Mouse (Mus musculus): ENCODE measurements around the gene Gm10912. TPM values are rescaled to one million over a fixed set of nuclear protein-coding genes. Genes with fewer than 3 reads are reported as not detected.

The Gm10912 gene
- 0.51 TPM in 1 of 2 replicates, not detected in the other for polyA plus RNA-seq (2012; ENCODE audit: low replicate concordance)

DNA sequence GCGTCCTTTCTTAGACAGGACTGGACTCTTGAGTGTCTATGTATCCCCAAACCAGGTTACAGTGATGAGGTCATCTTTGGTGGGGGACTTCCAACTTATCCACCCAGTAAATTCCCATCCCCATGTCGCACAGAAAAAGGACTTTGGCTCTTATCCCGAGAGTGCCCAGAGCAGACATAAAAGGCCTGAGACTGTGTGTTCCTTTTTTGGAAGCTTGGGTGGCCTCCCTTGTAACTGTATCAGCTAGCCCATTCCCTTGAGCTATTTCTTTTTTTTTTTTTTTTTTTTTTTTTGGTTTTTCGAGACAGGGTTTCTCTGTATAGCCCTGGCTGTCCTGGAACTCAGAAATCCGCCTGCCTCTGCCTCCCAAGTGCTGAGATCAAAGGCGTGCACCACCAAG lies at the start of gene Gm10912:
Gene Gm10912 (plus strand): TSS at position 301 of the 400 bp plus-strand sequence.

DNA sequence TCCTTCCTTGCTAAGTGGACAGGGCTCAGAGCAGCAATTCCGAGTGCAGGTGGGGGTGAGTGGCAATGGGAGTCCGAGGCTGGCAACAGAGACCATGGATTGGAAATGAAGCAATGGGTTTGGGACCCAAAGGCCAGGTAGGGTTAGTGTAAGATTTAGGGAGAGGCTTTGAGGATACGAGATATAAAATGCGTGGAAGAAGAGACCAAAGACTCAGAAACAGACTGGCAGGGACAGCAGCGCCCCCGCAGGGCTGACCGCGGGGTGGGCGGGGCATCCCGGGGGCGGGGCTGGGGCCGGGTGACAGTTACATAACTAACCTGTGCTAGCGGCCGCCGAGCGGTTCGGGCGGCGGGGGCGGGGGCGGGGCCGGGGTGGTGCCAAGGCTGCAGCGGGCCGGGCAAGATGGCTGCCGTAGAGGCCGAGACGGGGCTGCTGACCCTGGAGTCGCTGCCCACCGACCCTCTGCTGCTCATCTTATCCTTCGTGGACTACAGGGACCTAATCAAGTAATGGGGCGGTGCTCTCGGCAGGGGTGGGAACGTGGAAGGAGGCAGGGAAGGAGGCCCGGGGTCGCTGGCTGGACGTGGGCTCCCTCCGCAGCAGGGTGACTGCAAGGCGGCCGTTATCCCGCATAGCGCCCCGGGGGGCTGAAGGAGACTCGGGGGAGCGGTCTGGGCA lies 38.0 kb upstream of the Gm10912 start, which contains the start of gene Fbxo3:
Gene Fbxo3 (plus strand): TSS at position 264 of the 681 bp plus-strand sequence.

DNA sequence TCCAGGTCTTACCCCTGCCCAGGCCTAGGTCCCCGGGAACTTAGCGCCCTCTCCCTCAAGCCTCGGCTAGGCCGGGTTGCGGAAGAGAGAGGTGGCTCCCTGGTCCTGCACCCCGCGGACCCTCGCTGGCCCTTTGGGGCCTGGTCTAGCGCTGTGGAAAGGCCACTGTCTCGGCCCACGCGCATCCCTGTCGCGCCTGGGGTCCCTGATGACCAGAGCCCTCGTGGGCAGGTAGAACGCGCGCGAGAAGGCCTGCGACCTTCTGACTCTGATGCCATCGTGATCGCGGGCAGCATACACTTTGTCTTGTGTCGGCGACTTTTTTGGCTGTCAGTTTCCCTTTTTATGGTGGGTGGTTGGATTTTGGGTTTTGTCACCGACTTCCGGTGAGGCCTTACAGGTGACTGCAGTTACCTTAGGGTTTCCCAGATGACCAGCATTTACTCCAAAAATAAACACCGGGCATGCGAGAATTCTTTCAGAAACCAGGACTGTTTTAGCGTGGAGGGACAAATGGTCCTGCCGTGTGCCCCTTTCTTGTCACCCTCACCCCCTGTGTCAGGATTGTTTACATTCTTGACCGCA lies 37.4 kb upstream of the Gm10912 start, which contains the start of gene 4931422A03Rik:
Gene 4931422A03Rik (minus strand): TSS at position 223 of the 585 bp plus-strand sequence.

DNA sequence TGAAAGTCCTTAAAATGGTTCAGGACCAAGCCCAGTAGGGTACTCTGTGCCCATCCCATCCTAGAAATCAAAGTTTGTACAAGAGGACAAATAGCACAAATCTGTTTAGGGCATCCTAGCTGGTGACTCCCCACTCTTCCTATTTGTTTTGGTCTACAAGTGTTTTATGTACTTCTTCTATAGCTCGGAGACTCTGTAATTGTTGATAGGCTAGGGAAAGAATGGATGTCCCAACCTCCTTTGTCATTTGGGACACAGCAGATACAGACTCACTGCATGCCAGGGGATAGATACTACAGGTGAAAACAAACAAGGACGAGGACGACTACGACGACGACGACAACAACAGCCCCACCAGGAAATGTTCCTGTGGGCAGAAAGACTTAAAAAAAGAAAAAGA lies 2.8 kb downstream of the Gm10912 start, which contains the start of gene Gm10799:
Gene Gm10799 (minus strand): TSS at position 101 of the 400 bp plus-strand sequence.

DNA sequence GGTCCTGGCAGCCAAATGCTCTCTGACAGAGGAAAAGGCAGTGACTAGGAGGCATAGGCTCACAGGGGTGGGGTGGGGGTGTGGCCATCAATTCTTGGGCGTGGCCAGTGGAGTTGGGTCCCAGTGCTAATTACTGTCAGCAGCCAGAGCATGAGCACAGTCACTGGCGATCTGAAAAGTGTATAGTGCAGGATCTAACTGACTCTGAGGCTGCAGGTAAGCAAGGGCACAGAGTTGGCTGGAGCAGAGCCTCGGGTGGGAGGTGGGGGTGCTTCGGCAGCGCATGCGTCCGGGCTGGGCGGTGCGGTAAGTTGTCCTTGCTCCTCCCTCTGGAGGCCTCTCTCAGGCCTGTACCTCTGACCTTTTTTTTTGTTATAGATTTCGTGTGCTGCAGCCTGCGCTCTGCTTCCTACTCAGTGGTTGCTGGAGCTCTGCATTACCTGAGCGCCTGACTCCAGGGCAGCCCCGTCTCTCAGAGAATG lies 4.1 kb downstream of the Gm10912 start, which contains the start of gene Cd59b:
Gene Cd59b (plus strand): TSS at position 146 of the 482 bp plus-strand sequence.

DNA sequence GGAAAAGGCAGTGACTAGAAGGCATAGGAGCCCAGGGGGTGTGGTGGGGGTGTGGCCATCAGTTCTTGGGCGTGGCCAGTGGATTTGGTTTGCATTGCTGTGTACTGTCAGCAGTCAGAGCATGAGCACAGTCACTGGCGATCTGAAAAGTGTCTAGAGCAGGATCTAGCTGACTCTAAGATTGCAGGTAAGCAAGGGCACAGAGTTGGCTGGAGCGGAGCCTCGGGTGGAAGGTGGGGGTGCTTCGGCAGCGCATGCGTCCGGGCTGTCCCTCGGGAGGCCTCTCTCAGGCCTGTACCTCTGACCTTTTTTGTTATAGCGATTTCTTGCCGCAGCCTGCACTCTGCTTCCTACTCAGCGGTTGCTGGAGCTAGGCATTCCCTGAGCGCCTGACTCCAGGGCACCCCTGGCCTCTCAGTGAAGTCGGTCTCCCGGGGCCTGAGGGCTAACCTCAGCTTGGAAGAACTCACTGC lies 30.2 kb downstream of the Gm10912 start, which contains the start of gene Cd59a:
Gene Cd59a (plus strand): TSS at position 61 of the 473 bp plus-strand sequence.

Other genes starting within 250 kb of the Gm10912 start
- 395 and 1,107 TPM in 2 replicates for gene Lmo2, start 107.8 kb upstream of the Gm10912 start, polyA plus RNA-seq (2012; ENCODE audit: low replicate concordance)
- 4.7 and 19.1 TPM in 2 replicates for gene Fbxo3, start 38.1 kb upstream of the Gm10912 start, polyA plus RNA-seq (2012; ENCODE audit: low replicate concordance)
- not detected in 2 replicates for gene 4931422A03Rik, start 37.5 kb upstream of the Gm10912 start, polyA plus RNA-seq (2012; ENCODE audit: low replicate concordance)
- gene Gm10799, start 2.7 kb downstream of the Gm10912 start, polyA plus RNA-seq (2012; ENCODE audit: low replicate concordance), result not detected in 2 replicates
- gene Cd59b, start 4.0 kb downstream of the Gm10912 start, polyA plus RNA-seq (2012; ENCODE audit: low replicate concordance), result 0.53 TPM in 1 of 2 replicates, not detected in the other
- 3.0 and 3.9 TPM in 2 replicates for gene Cd59a, start 30.0 kb downstream of the Gm10912 start, polyA plus RNA-seq (2012; ENCODE audit: low replicate concordance)
- gene A930018P22Rik, start 56.9 kb downstream of the Gm10912 start, polyA plus RNA-seq (2012; ENCODE audit: low replicate concordance), result 0.84 TPM in 1 of 2 replicates, not detected in the other

Data from leukemia stem cell, adult 10-12 weeks (primary cell).